Mouse (Mus musculus): ENCODE measurements around the gene Erp44. TPM values are rescaled to one million over a fixed set of nuclear protein-coding genes. Genes with fewer than 3 reads are reported as not detected.

The Erp44 gene
- total and polyA plus RNA-seq, 2 experiments from 2014 or later, result 21.8 to 49.8 TPM

- no peak for DNase-seq (ENCODE audit: low spot score)
- no peaks in the 10 kb centered on the region for H3K9me3 ChIP-seq (ENCODE audit: low read length)
- no peak for TF ChIP-seq CTCF (IDR thresholded peaks at IDR 0.05)
- no peaks in the 10 kb centered on the region for H3K27me3 ChIP-seq (ENCODE audit: insufficient read depth, low read length)
- ATAC-seq (ENCODE audit: low FRiP score), result no peak
- 0 out of 2 replicates have a peak, but pooled peaks cover 3% of the 10 kb centered on the region for H3K36me3 ChIP-seq (ENCODE audit: insufficient read depth, low read length)
- H3K27ac ChIP-seq (ENCODE audit: low read depth, low read length), result no peak overlapping the region
- no peaks in the 10 kb centered on the region for H3K4me1 ChIP-seq (ENCODE audit: insufficient read depth, low read length)
- H3K4me2 ChIP-seq (ENCODE audit: low read depth, low read length, poor library complexity, severe bottlenecking), result no peak overlapping the region
- WGBS, result 88% methylated on average over 8 of the region's 8 CpGs
- no peak overlapping the region for H3K9ac ChIP-seq (replicated peaks; ENCODE audit: low read length, poor library complexity, severe bottlenecking)
- no peak overlapping the region for H3K4me3 ChIP-seq (ENCODE audit: low read depth, low read length)
Observed at GRCm38 (mm10) chr4:48182115-48182806, 97.1 kb downstream of the Erp44 start.

GRCm38 (mm10) chr4:48181366-48181765, 98.0 kb downstream of the Erp44 start:
- Histone ChIP-seq H3K4me3 (ENCODE audit: low read depth, low read length) (no peak overlapping the region), H3K27me3 (ENCODE audit: insufficient read depth, low read length) (no peaks in the 10 kb centered on the region), H3K9me3 (ENCODE audit: low read length) (no peaks in the 10 kb centered on the region), H3K9ac (replicated peaks; ENCODE audit: low read length, poor library complexity, severe bottlenecking) (no peak overlapping the region), H3K4me2 (ENCODE audit: low read depth, low read length, poor library complexity, severe bottlenecking) (no peak overlapping the region), H3K36me3 (ENCODE audit: insufficient read depth, low read length) (0 out of 2 replicates have a peak, but pooled peaks cover 3% of the 10 kb centered on the region), H3K4me1 (ENCODE audit: insufficient read depth, low read length) (no peaks in the 10 kb centered on the region), H3K27ac (ENCODE audit: low read depth, low read length) (no peak overlapping the region)
- DNase-seq (ENCODE audit: low spot score) (no peak), ATAC-seq (ENCODE audit: low FRiP score) (no peak)
- no peak for TF ChIP-seq CTCF (IDR thresholded peaks at IDR 0.05)
- WGBS, result 57% methylated on average over 6 of the region's 6 CpGs

- 5% methylated on average over 2 of the region's 2 CpGs for WGBS
- H3K4me3 ChIP-seq (ENCODE audit: low read depth, low read length), result no peak overlapping the region
- H3K27me3 ChIP-seq (ENCODE audit: insufficient read depth, low read length), result no peaks in the 10 kb centered on the region
- no peak for TF ChIP-seq CTCF (IDR thresholded peaks at IDR 0.05)
- no peak overlapping the region for H3K27ac ChIP-seq (ENCODE audit: low read depth, low read length)
- ATAC-seq (ENCODE audit: low FRiP score), result no peak
- no peak for DNase-seq (ENCODE audit: low spot score)
- no peaks in the 10 kb centered on the region for H3K9me3 ChIP-seq (ENCODE audit: low read length)
- no peak overlapping the region for H3K4me2 ChIP-seq (ENCODE audit: low read depth, low read length, poor library complexity, severe bottlenecking)
- no peaks in the 10 kb centered on the region for H3K4me1 ChIP-seq (ENCODE audit: insufficient read depth, low read length)
- 0 out of 2 replicates have a peak, but pooled peaks cover 3% of the 10 kb centered on the region for H3K36me3 ChIP-seq (ENCODE audit: insufficient read depth, low read length)
- H3K9ac ChIP-seq (replicated peaks; ENCODE audit: low read length, poor library complexity, severe bottlenecking), result no peak overlapping the region
Observed at GRCm38 (mm10) chr4:48180922-48181321, 98.4 kb downstream of the Erp44 start.

- Histone ChIP-seq H3K4me2 (ENCODE audit: low read depth, low read length, poor library complexity, severe bottlenecking) (no peak overlapping the region), H3K9ac (replicated peaks; ENCODE audit: low read length, poor library complexity, severe bottlenecking) (no peak overlapping the region), H3K4me3 (ENCODE audit: low read depth, low read length) (no peak overlapping the region), H3K27me3 (ENCODE audit: insufficient read depth, low read length) (no peaks in the 10 kb centered on the region), H3K9me3 (ENCODE audit: low read length) (no peaks in the 10 kb centered on the region), H3K4me1 (ENCODE audit: insufficient read depth, low read length) (no peaks in the 10 kb centered on the region), H3K36me3 (ENCODE audit: insufficient read depth, low read length) (no peaks in the 10 kb centered on the region), H3K27ac (ENCODE audit: low read depth, low read length) (no peak overlapping the region)
- 85% methylated on average over 3 of the region's 3 CpGs for WGBS
- no peak for DNase-seq (ENCODE audit: low spot score)
- TF ChIP-seq CTCF (IDR thresholded peaks at IDR 0.05), result no peak
- no peak for ATAC-seq (ENCODE audit: low FRiP score)
Observed at GRCm38 (mm10) chr4:48175666-48176065, 103.7 kb downstream of the Erp44 start.

GRCm38 (mm10) chr4:48163851-48164250, 115.5 kb downstream of the Erp44 start:
- ATAC-seq (ENCODE audit: low FRiP score) (no peak), DNase-seq (ENCODE audit: low spot score) (no peak)
- Histone ChIP-seq H3K4me2 (ENCODE audit: low read depth, low read length, poor library complexity, severe bottlenecking) (no peak overlapping the region), H3K9ac (replicated peaks; ENCODE audit: low read length, poor library complexity, severe bottlenecking) (no peak overlapping the region), H3K9me3 (ENCODE audit: low read length) (no peaks in the 10 kb centered on the region), H3K4me1 (ENCODE audit: insufficient read depth, low read length) (no peaks in the 10 kb centered on the region), H3K4me3 (ENCODE audit: low read depth, low read length) (no peak overlapping the region), H3K27ac (ENCODE audit: low read depth, low read length) (no peak overlapping the region), H3K36me3 (ENCODE audit: insufficient read depth, low read length) (peaks cover 6% of the 10 kb centered on the region; the same call in 1 of the 2 replicates), H3K27me3 (ENCODE audit: insufficient read depth, low read length) (no peaks in the 10 kb centered on the region)
- no peak for TF ChIP-seq CTCF (IDR thresholded peaks at IDR 0.05)
- WGBS, result 84% methylated on average over 5 of the region's 5 CpGs

- no peaks in the 10 kb centered on the region for H3K4me1 ChIP-seq (ENCODE audit: insufficient read depth, low read length)
- no peak for TF ChIP-seq CTCF (IDR thresholded peaks at IDR 0.05)
- H3K27ac ChIP-seq (ENCODE audit: low read depth, low read length), result no peak overlapping the region
- H3K36me3 ChIP-seq (ENCODE audit: insufficient read depth, low read length), result peaks cover 4% of the 10 kb centered on the region; the same call in 1 of the 2 replicates
- H3K4me3 ChIP-seq (ENCODE audit: low read depth, low read length), result no peak overlapping the region
- WGBS, result 88% methylated on average over 4 of the region's 4 CpGs
- H3K9ac ChIP-seq (replicated peaks; ENCODE audit: low read length, poor library complexity, severe bottlenecking), result no peak overlapping the region
- DNase-seq (ENCODE audit: low spot score) (no peak), ATAC-seq (ENCODE audit: low FRiP score) (no peak)
- no peak overlapping the region for H3K4me2 ChIP-seq (ENCODE audit: low read depth, low read length, poor library complexity, severe bottlenecking)
- H3K27me3 ChIP-seq (ENCODE audit: insufficient read depth, low read length), result no peaks in the 10 kb centered on the region
- H3K9me3 ChIP-seq (ENCODE audit: low read length), result no peaks in the 10 kb centered on the region
Observed at GRCm38 (mm10) chr4:48160386-48160785, 119.0 kb downstream of the Erp44 start.
